In the genomic region with DNA sequence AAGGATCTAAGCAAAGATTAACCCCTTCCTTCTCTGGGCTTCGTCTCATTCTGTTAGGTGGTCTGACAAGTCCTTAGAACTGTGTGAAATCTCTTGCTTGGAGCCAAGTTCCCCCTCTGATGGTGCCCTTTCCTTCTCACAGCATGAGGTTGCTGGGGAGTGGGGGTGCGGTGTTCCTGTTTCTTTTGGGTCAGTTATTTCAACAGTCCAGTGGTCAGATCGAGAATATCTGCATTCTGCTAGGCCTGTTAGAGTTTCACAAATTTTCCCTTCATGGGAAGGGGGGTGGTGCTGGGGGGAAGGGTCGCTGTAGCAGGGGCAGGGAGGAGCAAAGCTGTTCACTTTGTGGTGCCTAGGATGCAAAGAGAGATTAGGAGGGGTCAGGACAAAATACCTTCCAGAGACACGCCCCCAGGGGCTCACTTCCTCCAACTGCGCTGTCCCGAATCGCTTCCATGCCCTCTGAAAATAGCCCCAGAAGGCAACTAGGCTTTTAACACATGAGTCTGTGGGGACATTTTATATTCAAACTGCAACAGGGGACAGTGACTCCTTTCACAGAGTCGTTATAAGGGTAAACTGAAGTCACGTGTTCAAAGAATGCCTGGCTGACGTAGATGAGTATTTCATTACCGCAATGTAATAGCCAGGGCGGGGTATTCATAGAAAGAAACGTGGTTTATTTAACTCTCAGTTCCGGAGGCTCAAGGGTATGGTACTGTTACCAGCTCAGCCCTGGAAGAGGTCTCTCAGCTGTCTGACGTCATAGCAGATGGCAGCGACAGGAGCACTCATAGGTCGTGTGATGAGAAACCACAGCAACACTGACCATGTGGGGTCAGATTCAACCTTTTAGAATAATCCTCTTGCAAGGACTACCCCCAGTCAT, we compare ENCODE assay signal across 8 mouse cellular contexts.
DNase-seq lines count a peak whose midpoint lies in the region; ATAC-seq lines count a peak whose summit lies in the region.

No protein-coding gene starts in this region.

- H3K4me3 ChIP-seq in kidney, embryonic 15.5 days (replicated peaks), result peak overlapping the region; percentile 34
- H3K4me3 ChIP-seq in embryonic facial prominence, embryonic 14.5 days (ENCODE audit: low read depth, low read length), result peak overlapping the region; percentile 14
- peak overlapping the region; percentile 25; the same call in 1 of the 2 replicates for H3K4me3 ChIP-seq in liver, embryonic 12.5 days
- H3K4me3 ChIP-seq in neural tube, embryonic 13.5 days, result peak overlapping the region; percentile 5; the same call in 1 of the 2 replicates

- WGBS in kidney, embryonic 15.5 days, result 23% methylated on average over 18 of the region's 18 CpGs
- 21% methylated on average over 18 of the region's 18 CpGs for WGBS in embryonic facial prominence, embryonic 14.5 days
- WGBS in liver, embryonic 12.5 days (ENCODE audit: insufficient replicate concordance), result 20% methylated on average over 18 of the region's 18 CpGs
- 22% methylated on average over 18 of the region's 18 CpGs for WGBS in neural tube, embryonic 13.5 days

- H3K36me3 ChIP-seq in kidney, embryonic 15.5 days, result no peaks in the 10 kb centered on the region
- no peaks in the 10 kb centered on the region for H3K36me3 ChIP-seq in embryonic facial prominence, embryonic 14.5 days (ENCODE audit: control insufficient read depth, insufficient read depth, low read length)
- no peaks in the 10 kb centered on the region for H3K36me3 ChIP-seq in liver, embryonic 12.5 days
- no peaks in the 10 kb centered on the region for H3K36me3 ChIP-seq in neural tube, embryonic 13.5 days

- peak overlapping the region; percentile 52 for H3K4me2 ChIP-seq in kidney, embryonic 15.5 days
- H3K4me2 ChIP-seq in embryonic facial prominence, embryonic 14.5 days (ENCODE audit: low read depth, low read length), result peak overlapping the region; percentile 45
- peak overlapping the region; percentile 48 for H3K4me2 ChIP-seq in liver, embryonic 12.5 days
- H3K4me2 ChIP-seq in neural tube, embryonic 13.5 days, result peak overlapping the region; percentile 38

- intact Hi-C loops in left cerebral cortex, postnatal 10 days (cut with DNase I), result no loop called here

- peaks cover 2% of the 10 kb centered on the region; the same call in 1 of the 2 replicates for H3K4me1 ChIP-seq in kidney, embryonic 15.5 days
- H3K4me1 ChIP-seq in embryonic facial prominence, embryonic 14.5 days (ENCODE audit: control insufficient read depth, insufficient read depth, low read length), result no peaks in the 10 kb centered on the region
- no peaks in the 10 kb centered on the region for H3K4me1 ChIP-seq in liver, embryonic 12.5 days
- H3K4me1 ChIP-seq in neural tube, embryonic 13.5 days (replicated peaks), result peaks cover 16% of the 10 kb centered on the region

- H3K27me3 ChIP-seq in kidney, embryonic 15.5 days, result no peaks in the 10 kb centered on the region; the same call in 1 of the 2 replicates
- no peaks in the 10 kb centered on the region for H3K27me3 ChIP-seq in embryonic facial prominence, embryonic 14.5 days (replicated peaks; ENCODE audit: control insufficient read depth, insufficient read depth, low read length)
- H3K27me3 ChIP-seq in liver, embryonic 12.5 days (replicated peaks), result no peaks in the 10 kb centered on the region
- H3K27me3 ChIP-seq in neural tube, embryonic 13.5 days, result no peaks in the 10 kb centered on the region

- H3K9ac ChIP-seq in kidney, embryonic 15.5 days, result no peak overlapping the region
- no peak overlapping the region for H3K9ac ChIP-seq in embryonic facial prominence, embryonic 14.5 days (ENCODE audit: low read depth, low read length)
- H3K9ac ChIP-seq in liver, embryonic 12.5 days, result no peak overlapping the region
- H3K9ac ChIP-seq in neural tube, embryonic 13.5 days, result 0 out of 2 replicates have a peak overlapping the region, but pooled peaks have one; percentile 17

- H3K9me3 ChIP-seq in kidney, embryonic 15.5 days (replicated peaks), result no peaks in the 10 kb centered on the region
- H3K9me3 ChIP-seq in embryonic facial prominence, embryonic 14.5 days (ENCODE audit: control insufficient read depth, low read length), result no peaks in the 10 kb centered on the region
- H3K9me3 ChIP-seq in liver, embryonic 12.5 days (replicated peaks), result no peaks in the 10 kb centered on the region
- no peaks in the 10 kb centered on the region for H3K9me3 ChIP-seq in neural tube, embryonic 13.5 days

- no peak for ATAC-seq in kidney, embryonic 15.5 days (replicated peaks; ENCODE audit: low FRiP score)
- ATAC-seq in embryonic facial prominence, embryonic 14.5 days (ENCODE audit: low read depth), result peak; percentile 80
- no peak for ATAC-seq in liver, embryonic 12.5 days
- no peak for ATAC-seq in neural tube, embryonic 13.5 days (ENCODE audit: low read depth)

- DNase-seq in kidney, adult 11 months, result no peak
- DNase-seq in embryonic facial prominence, embryonic 14.5 days (ENCODE audit: low spot score), result peak; percentile 33
- no peak for DNase-seq in cerebellum, postnatal 25 days
- no peak for DNase-seq in left cerebral cortex, postnatal 10 days (ENCODE audit: extremely low spot score in 1 of 2, low spot score in 2 of 2)
- no peak for DNase-seq in urinary bladder, adult 18-20 months (ENCODE audit: low spot score in 2 of 2)

- H3K27ac ChIP-seq in kidney, embryonic 15.5 days, result no peak overlapping the region
- H3K27ac ChIP-seq in embryonic facial prominence, embryonic 14.5 days (replicated peaks; ENCODE audit: low read depth, low read length), result no peak overlapping the region
- no peak overlapping the region for H3K27ac ChIP-seq in liver, embryonic 12.5 days
- H3K27ac ChIP-seq in neural tube, embryonic 13.5 days (replicated peaks), result no peak overlapping the region
